Mouse (Mus musculus) cortical plate, adult 2 months (tissue): ENCODE data around the gene Rdh19. TPM values are rescaled to one million over a fixed set of nuclear protein-coding genes. Genes with fewer than 3 reads are reported as not detected.

Experiments used
- H3K27ac ChIP-seq: fragments of 200-500 bp; 2 replicates; pipeline ENCODE4 v1.5.1; 2012; ENCODE audit warnings: low read length, control low read depth, inconsistent platforms; ENCODE audit not compliant: insufficient read depth
- H3K4me1 ChIP-seq: fragments of 200-500 bp; 2 replicates; pipeline ENCODE4 v1.6.1; 2011; ENCODE audit warnings: low read length; ENCODE audit not compliant: control insufficient read depth, insufficient read depth
- H3K4me3 ChIP-seq: fragments of 200-500 bp; 2 replicates; pipeline ENCODE4 v1.5.1; 2011; ENCODE audit warnings: mild to moderate bottlenecking, low read length, control low read depth; ENCODE audit not compliant: insufficient read depth
- CTCF ChIP-seq: fragments of 200-500 bp; IDR thresholded peaks from 2 replicates; pipeline ENCODE4 v1.5.1; 2011; ENCODE audit warnings: mild to moderate bottlenecking, control low read depth, low read length; ENCODE audit not compliant: insufficient read depth; ENCODE audit errors: extremely low read depth
- POLR2A ChIP-seq: fragments of 200-500 bp; IDR thresholded peaks from 2 replicates; pipeline ENCODE4 v1.6.1; 2011; ENCODE audit warnings: mild to moderate bottlenecking, low read length, control low read depth; ENCODE audit not compliant: insufficient read depth; ENCODE audit errors: extremely low read depth
- polyA plus RNA-seq: library from polyadenylated mRNA; depleted of rRNA; stranded (reverse); fragments of >200 nt; gene quantifications from 2 replicates; pipeline ENCODE4 v1.2.3, GENCODE M21; 2012; rRNA removed

The Rdh19 gene
- polyA plus RNA-seq, 1 experiment: not detected

- Histone ChIP-seq H3K27ac (no peak within 1 kb of the TSS), H3K4me3 (no peak within 1 kb of the TSS), H3K4me1 (no peaks in the 10 kb centered on the region)
- TF ChIP-seq POLR2A (no peak), CTCF (no peak)
Measured at GRCm38 (mm10) chr10:127898218-127898617, 48.5 kb downstream of the Rdh19 start, which contains the start of gene Sdr9c7. TSS of gene Sdr9c7 (plus strand) at chr10:127898518.

- Histone ChIP-seq H3K4me3 (no peak overlapping the region), H3K27ac (no peak overlapping the region), H3K4me1 (no peaks in the 10 kb centered on the region)
- TF ChIP-seq POLR2A (no peak), CTCF (no peak)
Measured at GRCm38 (mm10) chr10:127899783-127900182, 50.1 kb downstream of the Rdh19 start.

- TF ChIP-seq CTCF (no peak), POLR2A (no peak)
- Histone ChIP-seq H3K27ac (no peak overlapping the region), H3K4me1 (no peaks in the 10 kb centered on the region), H3K4me3 (no peak overlapping the region)
Measured at GRCm38 (mm10) chr10:127901751-127902150, 52.0 kb downstream of the Rdh19 start.

DNA sequence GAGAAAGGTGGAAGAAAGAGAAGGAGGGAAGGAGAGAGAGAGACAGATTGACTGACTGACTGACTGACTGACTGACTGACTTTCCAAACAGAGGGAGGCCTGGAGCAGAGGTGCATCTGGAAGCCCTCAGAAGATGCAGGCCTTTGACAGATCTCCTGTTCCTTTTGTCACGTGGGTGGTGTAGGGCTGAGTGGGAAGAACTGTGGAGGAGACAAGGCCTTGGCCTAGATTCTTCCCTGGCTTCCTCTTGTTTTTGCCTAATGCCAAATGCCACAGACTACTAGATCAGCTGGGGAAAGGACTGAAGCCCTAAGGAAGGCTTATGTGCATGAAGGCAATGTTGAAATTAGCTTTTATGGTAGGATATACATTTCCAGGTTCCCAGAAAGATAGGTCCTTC, 53.4 kb downstream of the Rdh19 start:
- TF ChIP-seq POLR2A: no peak
- no peak for TF ChIP-seq CTCF
- H3K4me3 ChIP-seq: no peak overlapping the region
- no peaks in the 10 kb centered on the region for H3K4me1 ChIP-seq
- no peak overlapping the region for H3K27ac ChIP-seq

DNA sequence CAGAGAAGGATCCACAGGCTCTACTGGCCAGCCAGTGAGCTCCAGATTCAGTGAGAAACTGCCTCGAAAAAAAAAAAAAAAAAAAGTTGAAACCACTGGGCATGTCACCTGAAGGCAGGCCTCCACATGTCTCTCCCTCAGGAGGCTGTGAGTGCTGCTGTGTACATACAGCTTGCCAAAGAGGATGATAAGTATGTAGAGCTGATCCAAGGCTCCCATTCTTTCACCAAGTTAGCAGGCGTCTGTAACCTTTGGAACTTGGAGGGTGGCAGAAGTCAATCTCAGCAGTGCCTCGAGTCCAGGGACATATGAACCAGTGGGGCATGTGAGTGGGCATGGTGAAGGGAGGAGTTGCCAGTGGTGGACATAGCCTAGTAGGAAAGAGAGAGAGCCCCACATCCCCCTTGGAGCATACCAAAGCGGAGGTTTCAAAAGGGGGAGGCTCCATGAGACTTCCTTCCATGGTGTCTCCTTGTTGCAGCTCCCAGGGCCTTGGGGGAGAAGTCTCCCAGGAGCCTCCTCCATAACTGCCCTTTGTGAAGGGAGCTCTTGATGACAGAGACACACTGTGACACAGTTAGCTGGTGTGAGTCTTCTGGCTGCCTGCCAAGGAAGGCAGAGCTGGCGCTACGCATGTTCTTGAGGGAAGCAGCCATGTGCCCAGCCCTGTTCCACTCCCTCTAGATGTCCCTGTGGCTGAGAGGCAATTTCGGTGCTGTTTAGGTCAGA, 55.2 kb downstream of the Rdh19 start:
- Histone ChIP-seq H3K27ac (no peak overlapping the region), H3K4me1 (no peaks in the 10 kb centered on the region), H3K4me3 (no peak overlapping the region)
- no peak for TF ChIP-seq POLR2A
- TF ChIP-seq CTCF: no peak

DNA sequence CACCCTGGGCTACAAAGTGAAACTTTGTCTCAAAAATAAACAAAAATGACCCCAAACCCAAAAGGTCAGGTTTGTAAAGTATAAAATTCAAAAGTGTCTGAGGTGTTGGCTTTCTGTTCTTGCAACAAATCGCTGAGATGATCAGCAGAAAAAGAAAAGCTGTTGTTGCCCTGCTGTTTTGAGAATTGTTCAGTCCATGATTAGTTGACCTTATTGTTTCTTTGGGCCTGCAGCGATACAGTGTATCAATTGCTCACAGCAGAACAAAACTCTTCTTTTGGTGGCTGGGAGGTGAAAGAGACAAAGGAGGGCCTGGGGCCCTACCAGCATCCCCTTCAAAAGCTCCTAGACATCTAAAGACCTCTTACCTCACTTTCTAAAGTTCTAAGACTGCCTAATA, 56.4 kb downstream of the Rdh19 start:
- H3K27ac ChIP-seq: no peak overlapping the region
- no peak overlapping the region for H3K4me3 ChIP-seq
- TF ChIP-seq POLR2A (no peak), CTCF (no peak)
- no peaks in the 10 kb centered on the region for H3K4me1 ChIP-seq

DNA sequence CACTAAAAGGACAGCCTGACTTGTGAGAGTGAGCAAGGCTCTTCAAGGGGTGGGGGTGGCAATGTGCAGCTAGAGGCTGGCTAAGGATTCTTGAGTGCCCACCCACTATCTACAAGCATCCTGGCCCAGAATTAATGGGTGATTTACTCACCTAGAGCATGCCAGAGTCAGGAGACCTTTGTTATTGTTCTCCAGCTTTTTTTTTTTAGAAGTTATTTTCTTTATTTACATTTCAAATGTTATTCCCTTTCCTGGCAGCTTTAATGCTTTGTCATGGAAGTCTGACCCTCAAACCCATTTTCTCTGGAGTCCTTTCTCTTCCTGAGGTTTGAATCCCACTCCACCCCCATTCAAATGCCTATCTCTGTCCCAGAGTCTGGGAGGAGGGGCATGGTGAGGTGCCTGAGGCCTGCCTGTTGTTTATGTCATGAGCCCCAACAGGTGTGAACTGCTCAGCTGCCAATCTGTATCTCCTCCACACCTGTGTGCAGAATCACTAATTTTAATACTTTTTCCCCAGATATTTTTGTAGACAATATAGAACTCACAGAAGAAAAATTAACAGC, 57.7 kb downstream of the Rdh19 start:
- Histone ChIP-seq H3K4me3 (no peak overlapping the region), H3K27ac (no peak overlapping the region), H3K4me1 (no peaks in the 10 kb centered on the region)
- TF ChIP-seq POLR2A (no peak), CTCF (no peak)

Other genes with a start within 250 kb of the Rdh19 start
- 294 and 309 TPM in 2 replicates for gene Lrp1, start 228.8 kb upstream of the Rdh19 start, polyA plus RNA-seq
- 11.9 and 12.6 TPM in 2 replicates for gene Stat6, start 206.9 kb upstream of the Rdh19 start, polyA plus RNA-seq
- 3.8 TPM in 2 replicates for gene Nemp1, start 183.0 kb upstream of the Rdh19 start, polyA plus RNA-seq
- 35.3 and 40.3 TPM in 2 replicates for gene Nab2, start 181.4 kb upstream of the Rdh19 start, polyA plus RNA-seq
- 1.3 and 1.7 TPM in 2 replicates for gene Myo1a, start 144.8 kb upstream of the Rdh19 start, polyA plus RNA-seq
- 25.9 and 31.9 TPM in 2 replicates for gene Tac2, start 125.5 kb upstream of the Rdh19 start, polyA plus RNA-seq
- gene Zbtb39, start 110.4 kb upstream of the Rdh19 start, polyA plus RNA-seq: 5.0 and 5.4 TPM in 2 replicates
- 1.3 and 1.4 TPM in 2 replicates for gene Gpr182, start 98.2 kb upstream of the Rdh19 start, polyA plus RNA-seq
- gene Rdh1, start 90.2 kb upstream of the Rdh19 start, polyA plus RNA-seq: 0.15 and 0.25 TPM in 2 replicates
- gene Rdh16f1, start 90.1 kb upstream of the Rdh19 start, polyA plus RNA-seq: 1.2 TPM in 1 of 2 replicates, not detected in the other
- gene Rdh9, start 73.5 kb upstream of the Rdh19 start, polyA plus RNA-seq: 0.13 and 1.4 TPM in 2 replicates
- 0.21 and 0.38 TPM in 2 replicates for gene Rdh16, start 48.8 kb upstream of the Rdh19 start, polyA plus RNA-seq
- not detected in 2 replicates for gene Rdh16f2, start 16.5 kb downstream of the Rdh19 start, polyA plus RNA-seq
- not detected in 2 replicates for gene Rdh7, start 38.9 kb downstream of the Rdh19 start, polyA plus RNA-seq
- gene Sdr9c7, start 48.6 kb downstream of the Rdh19 start, polyA plus RNA-seq: 0.09 and 0.15 TPM in 2 replicates
- not detected in 2 replicates for gene Hsd17b6, start 157.7 kb downstream of the Rdh19 start, polyA plus RNA-seq
- gene Prim1, start 165.2 kb downstream of the Rdh19 start, polyA plus RNA-seq: 7.5 and 8.1 TPM in 2 replicates
- 175 and 177 TPM in 2 replicates for gene Naca, start 185.6 kb downstream of the Rdh19 start, polyA plus RNA-seq
- gene Ptges3, start 209.0 kb downstream of the Rdh19 start, polyA plus RNA-seq: 66.9 and 67.7 TPM in 2 replicates
- gene Atp5b, start 233.3 kb downstream of the Rdh19 start, polyA plus RNA-seq: 1,438 and 1,451 TPM in 2 replicates
- 30.2 and 32.1 TPM in 2 replicates for gene Baz2a, start 241.6 kb downstream of the Rdh19 start, polyA plus RNA-seq